Mouse (Mus musculus) heart, adult 2 months (tissue): ENCODE measurements around the gene Pgghg. TPM values are rescaled to one million over a fixed set of nuclear protein-coding genes. Genes with fewer than 3 reads are reported as not detected.
"Not testable (repeated sequence)": the region's sequence is repeated elsewhere in the genome, so short reads cannot be mapped to it uniquely, and the experiment has no call there.

Experiments
- DNase-seq, 2 experiments: peaks; one replicate each; pipeline ENCODE4 v3.0.0; 2021
- H3K27ac ChIP-seq: fragments of 200-600 bp; 2 replicates; pipeline ENCODE4 v1.8.1; 2022
- H3K27me3 ChIP-seq: fragments of 200-500 bp; 2 replicates; pipeline ENCODE4 v1.6.1; 2012; ENCODE audit warnings: mild to moderate bottlenecking, low read length, inconsistent platforms, mixed read lengths; ENCODE audit not compliant: control insufficient read depth, insufficient read depth
- H3K36me3 ChIP-seq: fragments of 200-500 bp; 2 replicates; pipeline ENCODE4 v1.6.1; 2012; ENCODE audit warnings: low read length, inconsistent platforms; ENCODE audit not compliant: control insufficient read depth, insufficient read depth
- H3K4me1 ChIP-seq: fragments of 200-500 bp; 2 replicates; pipeline ENCODE4 v1.6.1; 2011; ENCODE audit warnings: low read length; ENCODE audit not compliant: control insufficient read depth, insufficient read depth
- H3K4me3 ChIP-seq: fragments of 200-600 bp; 2 replicates; pipeline ENCODE4 v1.8.1; 2022
- H3K79me2 ChIP-seq: fragments of 200-500 bp; replicated peaks from 2 replicates; pipeline ENCODE4 v1.6.1; 2012; ENCODE audit warnings: mild to moderate bottlenecking, inconsistent platforms, low read length, moderate library complexity, mixed read lengths; ENCODE audit not compliant: control insufficient read depth, insufficient read depth
- H3K9ac ChIP-seq: fragments of 200-500 bp; 2 replicates; pipeline ENCODE4 v1.6.1; 2012; ENCODE audit warnings: low read depth, mild to moderate bottlenecking, control low read depth, inconsistent platforms, low read length, mixed read lengths
- CTCF ChIP-seq: fragments of 200-600 bp; IDR thresholded peaks from 2 replicates; pipeline ENCODE4 v1.8.1; 2022; ENCODE audit warnings: antibody characterized with exemption, mild to moderate bottlenecking, moderate library complexity
- EP300 ChIP-seq: fragments of 200-500 bp; IDR thresholded peaks from 2 replicates; pipeline ENCODE4 v1.6.1; 2011; ENCODE audit warnings: low read depth, low read length, control low read depth; ENCODE audit not compliant: insufficient read depth
- POLR2A ChIP-seq: fragments of 200-500 bp; IDR thresholded peaks from 2 replicates; pipeline ENCODE4 v1.6.1; 2011; ENCODE audit warnings: mild to moderate bottlenecking, low read depth, low read length, control low read depth; ENCODE audit not compliant: insufficient read depth
- WGBS: fragments of 180-500 bp; shearing (Covaris S2); methylation state at CpG from one replicate; pipeline ENCODE4 v1.1.7; 2018; 5-methylcytosine and 5-hydroxymethylcytosine counted together
- intact Hi-C: fragments of 180-260 bp; cut with DNase I; formaldehyde crosslinking; loops from one replicate; pipeline ENCODE4 v1.15.1; 2025
- polyA plus RNA-seq: library from polyadenylated mRNA; depleted of rRNA; stranded (reverse); fragments of >200 nt; gene quantifications from 2 replicates; pipeline ENCODE4 v1.2.3, GENCODE M21; 2012
- total RNA-seq, 2 experiments: library from RNA; stranded (reverse); gene quantifications; 2 replicates each; pipeline ENCODE4 v1.2.3; 2021

Gene Pgghg
- total and polyA plus RNA-seq, 3 experiments, result 4.0 to 13.0 (median 5.8) TPM

DNA sequence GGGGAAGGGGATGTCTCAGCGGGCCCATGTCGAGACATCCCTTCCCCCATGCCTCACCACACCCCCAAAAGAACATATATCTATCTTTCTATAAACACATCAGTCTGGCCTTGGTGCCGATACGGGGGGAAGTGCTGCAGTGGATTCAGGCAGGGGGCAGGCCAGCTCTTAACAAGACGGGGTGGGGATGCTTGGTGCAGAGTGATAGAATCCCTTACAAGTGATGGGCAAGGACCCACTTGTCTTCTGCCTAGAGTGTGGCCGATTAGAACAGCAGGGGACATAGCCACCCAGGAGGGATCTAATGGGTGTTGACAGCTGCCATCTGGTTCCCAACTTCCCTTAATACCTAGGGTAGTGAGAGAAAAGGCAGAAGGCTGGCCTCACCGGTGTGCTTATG is 29.7 kb downstream of the Pgghg start:
- H3K9ac ChIP-seq, result no peak overlapping the region
- WGBS, result 33% methylated on average over 7 of the region's 7 CpGs
- intact Hi-C loops, result loop anchor here (2.0 to 5.0 kb wide), 2 partner anchors 30 to 36 kb away; partner anchors contain the start of gene Pgghg
- no peaks in the 10 kb centered on the region for H3K79me2 ChIP-seq
- peaks cover 7% of the 10 kb centered on the region for H3K4me1 ChIP-seq
- DNase-seq, result peak in 1 of 2 experiments; percentile 32
- no peaks in the 10 kb centered on the region for H3K36me3 ChIP-seq
- H3K27ac ChIP-seq, result peak overlapping the region; percentile 76
- TF ChIP-seq EP300 (no peak), CTCF (no peak), POLR2A (no peak)
- no peaks in the 10 kb centered on the region for H3K27me3 ChIP-seq
- no peak overlapping the region for H3K4me3 ChIP-seq

DNA sequence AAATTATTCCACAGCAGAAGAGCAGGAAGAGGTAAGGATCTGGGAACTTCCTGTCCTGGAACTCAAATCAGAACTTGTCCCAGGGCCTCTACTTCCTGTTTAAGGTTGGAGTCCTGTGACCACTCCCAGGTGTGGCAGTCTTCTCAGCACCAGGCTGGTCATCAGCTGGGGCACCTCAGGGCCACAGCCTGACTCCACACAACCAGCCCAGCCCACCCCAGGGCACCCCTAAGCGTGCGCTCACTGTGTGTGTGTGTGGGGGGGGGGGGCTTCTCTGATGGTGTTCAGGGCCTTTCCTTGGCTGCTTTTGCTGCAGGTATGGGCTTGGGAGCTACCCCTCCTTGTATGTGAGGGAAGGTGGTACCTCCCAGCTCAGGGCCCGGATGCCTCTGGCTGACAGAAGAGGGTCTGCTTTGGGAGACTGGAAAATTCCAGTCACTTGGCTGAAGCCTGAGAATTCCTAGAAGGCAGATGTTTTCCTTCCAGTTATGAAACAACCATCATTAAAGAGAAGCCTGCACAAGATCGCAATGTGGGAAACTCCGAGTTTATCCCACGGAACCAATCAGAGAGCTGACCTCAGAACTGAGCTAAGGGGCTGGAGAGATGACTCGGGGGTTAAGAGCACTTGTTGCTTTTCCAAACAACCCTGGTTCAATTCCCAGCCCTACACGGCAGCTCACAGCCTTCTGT is 30.4 kb downstream of the Pgghg start:
- Histone ChIP-seq H3K27me3 (no peaks in the 10 kb centered on the region), H3K27ac (peak overlapping the region; percentile 76), H3K36me3 (no peaks in the 10 kb centered on the region), H3K4me3 (no peak overlapping the region), H3K9ac (peak overlapping the region; percentile 18; the same call in 1 of the 2 replicates), H3K79me2 (no peaks in the 10 kb centered on the region), H3K4me1 (peaks cover 7% of the 10 kb centered on the region)
- TF ChIP-seq POLR2A (no peak), EP300 (0 out of 2 replicates have a peak, but pooled peaks have one; percentile 28)
- DNase-seq, result peak; percentile 52 to 63
- WGBS, result 40% methylated on average over 8 of the region's 8 CpGs
- intact Hi-C loops, result loop anchor here (2.0 to 5.0 kb wide), 2 partner anchors 31 to 36 kb away; partner anchors contain the start of gene Pgghg

DNA sequence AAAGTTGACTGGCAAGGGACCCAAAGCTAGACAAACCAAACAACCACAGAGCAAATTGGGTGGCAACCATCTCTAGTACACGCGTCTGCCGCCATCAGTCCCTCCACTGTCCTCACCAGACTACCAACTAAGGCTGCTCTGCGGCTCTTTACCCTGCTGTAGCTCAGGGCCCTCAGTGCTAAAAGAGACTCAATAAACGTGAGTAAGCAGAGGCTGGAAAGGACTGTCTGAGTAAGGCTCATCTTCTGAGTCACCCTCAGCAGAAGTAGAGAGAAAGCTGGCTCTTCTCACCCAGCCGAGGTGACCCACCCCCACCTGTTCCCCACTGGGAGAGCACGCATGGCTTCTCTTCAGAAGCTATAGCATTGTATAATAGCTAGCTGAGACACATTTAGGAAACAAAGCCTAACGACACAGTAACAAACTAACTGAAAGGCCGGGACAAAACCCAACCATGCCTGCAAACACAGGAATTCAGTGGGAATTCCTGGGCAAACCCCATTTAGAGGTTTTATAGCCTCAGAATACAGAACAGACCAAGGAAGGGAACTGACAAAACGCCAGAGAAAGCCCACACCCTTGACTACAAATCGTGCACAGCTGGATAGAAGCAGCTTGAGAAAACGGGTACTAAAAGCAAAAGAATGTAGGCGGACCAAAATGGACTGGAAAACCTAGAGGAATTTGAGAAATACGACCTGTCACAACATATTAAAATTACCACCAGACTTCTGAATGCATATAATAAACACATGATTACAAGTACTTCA is 32.4 kb downstream of the Pgghg start:
- Histone ChIP-seq H3K4me3 (no peak overlapping the region), H3K9ac (no peak overlapping the region), H3K36me3 (no peaks in the 10 kb centered on the region), H3K79me2 (no peaks in the 10 kb centered on the region), H3K4me1 (peaks cover 7% of the 10 kb centered on the region), H3K27ac (no peak overlapping the region), H3K27me3 (no peaks in the 10 kb centered on the region)
- WGBS, result 68% methylated on average over 14 of the region's 14 CpGs
- intact Hi-C loops, result loop anchor here (5.0 kb wide), 1 partner anchor 34 kb away; no protein-coding TSS in a partner anchor
- no peak for TF ChIP-seq EP300
- no peak for TF ChIP-seq CTCF
- no peak for TF ChIP-seq POLR2A
- no peak for DNase-seq

DNA sequence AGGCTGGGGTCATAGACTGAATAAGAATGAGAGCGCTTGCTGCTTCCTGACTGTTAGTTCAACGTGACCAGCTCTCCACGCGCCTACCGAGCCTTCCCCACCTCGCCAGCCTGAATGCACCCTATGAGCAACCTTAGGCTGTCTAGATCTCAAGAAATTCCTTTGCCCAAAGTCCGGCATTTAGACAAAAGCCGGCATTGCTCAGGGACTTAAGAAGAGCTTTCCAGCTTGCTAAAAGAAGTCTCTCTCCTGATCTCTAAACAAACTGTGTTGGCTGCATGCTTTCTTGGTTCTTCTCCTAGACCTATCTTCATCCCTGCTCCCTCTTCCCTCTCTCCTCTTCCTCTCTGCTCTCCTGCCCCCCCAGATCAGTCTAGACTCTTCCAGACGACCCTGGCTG is 33.7 kb downstream of the Pgghg start:
- TF ChIP-seq EP300 (no peak), POLR2A (no peak), CTCF (no peak)
- intact Hi-C loops, result loop anchor here (5.0 kb wide), 1 partner anchor 32 kb away; no protein-coding TSS in a partner anchor
- Histone ChIP-seq H3K27me3 (no peaks in the 10 kb centered on the region), H3K4me1 (peaks cover 7% of the 10 kb centered on the region), H3K79me2 (no peaks in the 10 kb centered on the region), H3K36me3 (no peaks in the 10 kb centered on the region), H3K9ac (no peak overlapping the region), H3K4me3 (no peak overlapping the region), H3K27ac (peak overlapping the region; percentile 6)
- WGBS, result 13% methylated on average over 9 of the region's 9 CpGs
- peak in 1 of 2 experiments; percentile 24 for DNase-seq

DNA sequence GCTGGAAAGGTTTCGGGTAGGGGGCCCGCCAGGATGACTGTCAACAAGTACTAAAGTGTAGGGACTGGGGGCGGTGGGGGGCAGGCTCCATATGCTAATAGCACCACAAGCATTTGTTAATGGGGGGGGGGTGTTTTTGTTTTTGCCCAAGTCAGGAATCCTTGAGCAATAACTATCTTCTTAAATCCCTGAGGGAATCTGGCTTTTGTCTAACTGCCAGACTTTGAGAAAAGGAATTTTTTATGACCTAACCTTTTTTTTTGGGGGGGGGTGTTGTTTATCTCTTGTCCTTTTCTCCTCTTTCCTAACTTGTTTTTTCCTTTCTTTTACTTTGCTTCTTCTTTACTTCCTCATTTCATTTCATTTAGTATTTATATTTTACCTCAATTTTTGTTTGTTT is 34.3 kb downstream of the Pgghg start:
- no peaks in the 10 kb centered on the region for H3K79me2 ChIP-seq
- 43% methylated on average over 3 of the region's 3 CpGs for WGBS
- H3K36me3 ChIP-seq, result no peaks in the 10 kb centered on the region
- H3K4me3 ChIP-seq, result no peak overlapping the region
- no peak for DNase-seq
- no peak overlapping the region for H3K9ac ChIP-seq
- H3K27ac ChIP-seq, result no peak overlapping the region
- H3K4me1 ChIP-seq, result peaks cover 7% of the 10 kb centered on the region
- H3K27me3 ChIP-seq, result no peaks in the 10 kb centered on the region
- TF ChIP-seq CTCF (no peak), EP300 (no peak), POLR2A (no peak)
- intact Hi-C loops, result no loop called here

DNA sequence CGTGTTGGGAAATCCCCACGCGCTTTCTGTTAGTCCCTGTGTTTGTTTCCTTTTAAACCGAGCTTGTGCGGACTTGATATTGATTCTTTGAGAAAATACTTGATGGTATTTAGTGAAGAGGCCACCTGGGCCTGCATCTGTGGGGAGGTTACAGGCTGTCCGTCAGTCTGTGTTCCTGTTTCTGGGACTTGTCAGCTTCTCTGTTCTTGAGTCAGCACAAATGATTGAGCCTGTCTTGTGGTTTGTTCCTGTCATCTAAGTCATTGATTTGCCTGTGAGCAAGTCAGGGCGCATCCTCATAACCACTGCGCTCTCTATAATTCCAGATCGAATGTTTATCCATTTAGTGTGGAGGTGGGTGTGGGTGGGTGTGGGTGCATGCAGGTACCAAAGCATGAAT is 35.5 kb downstream of the Pgghg start:
- H3K4me3 ChIP-seq, intact Hi-C loops: not testable (repeated sequence)
- 91% methylated on average over 9 of the region's 9 CpGs for WGBS

More for the DNA sequence above, 35.5 kb downstream of the Pgghg start:
- H3K4me1 ChIP-seq, H3K79me2 ChIP-seq, H3K27me3 ChIP-seq, H3K27ac ChIP-seq, H3K9ac ChIP-seq, DNase-seq, H3K36me3 ChIP-seq: not testable (repeated sequence)
